19 mouse cellular contexts compared by ENCODE assay signal in genomic region chr12:91693566-91693965, GRCm38 (mm10).
DNase-seq lines count a peak whose midpoint lies in the region; ATAC-seq lines count a peak whose summit lies in the region.
"Had no signal": no experiment of that assay in that cellular context is flagged by ENCODE, and none has a peak within 500 bp of the region (broad histone marks: within the 10 kb centered on the region; RNA-seq: fewer than 3 reads in every experiment).

No protein-coding gene starts in this region.

- no peak overlapping the region for H3K4me2 ChIP-seq in stomach, embryonic 14.5 days (replicated peaks; ENCODE audit: low read depth, low read length)
- H3K4me2 ChIP-seq: forebrain, embryonic 13.5 days; heart, embryonic 12.5 days; hindbrain, embryonic 15.5 days; limb, embryonic 12.5 days; lung, embryonic 15.5 days; midbrain, embryonic 15.5 days had no signal

- no peak for ATAC-seq in stomach, embryonic 14.5 days (ENCODE audit: insufficient number of reproducible peaks, insufficient read depth, low FRiP score, low read depth)
- no peak for ATAC-seq in megakaryocyte progenitor cell, adult 5-6 weeks (replicated peaks; ENCODE audit: poor library complexity)
- ATAC-seq: forebrain, embryonic 13.5 days; midbrain, embryonic 15.5 days had no signal

- peak; percentile 16 for DNase-seq in embryo, embryonic 11 days
- no peak for DNase-seq in embryo, embryonic 9.5 days (ENCODE audit: extremely low spot score)
- peak; percentile 50 to 76 for DNase-seq in urinary bladder, adult 18-20 months (ENCODE audit: low spot score in 2 of 2)
- DNase-seq in urinary bladder, postnatal 10 days (ENCODE audit: low spot score), result no peak
- DNase-seq in gastrocnemius, adult 8-10 months (ENCODE audit: low spot score in 2 of 2), result no peak
- DNase-seq in adrenal gland, postnatal 4 days (ENCODE audit: low spot score in 2 of 2), result no peak
- DNase-seq: cerebellum, postnatal 14 days; kidney, adult 11 months; kidney, postnatal 25 days; retina, postnatal 1 day; right cerebral cortex, postnatal 4 days had no signal

- H3K4me1 ChIP-seq in stomach, embryonic 14.5 days (ENCODE audit: control insufficient read depth, insufficient read depth, low read length), result no peaks in the 10 kb centered on the region
- H3K4me1 ChIP-seq: forebrain, embryonic 13.5 days; heart, embryonic 12.5 days; hindbrain, embryonic 15.5 days; limb, embryonic 12.5 days; lung, embryonic 15.5 days; midbrain, embryonic 15.5 days had no signal

- no peaks in the 10 kb centered on the region for H3K27me3 ChIP-seq in stomach, embryonic 14.5 days (ENCODE audit: control insufficient read depth, insufficient read depth, low read length)
- H3K27me3 ChIP-seq: forebrain, embryonic 13.5 days; heart, embryonic 12.5 days; hindbrain, embryonic 15.5 days; limb, embryonic 12.5 days; lung, embryonic 15.5 days; midbrain, embryonic 15.5 days had no signal

- H3K9ac ChIP-seq in stomach, embryonic 14.5 days (replicated peaks; ENCODE audit: low read depth, low read length), result no peak overlapping the region
- H3K9ac ChIP-seq: forebrain, embryonic 13.5 days; heart, embryonic 12.5 days; hindbrain, embryonic 15.5 days; limb, embryonic 12.5 days; lung, embryonic 15.5 days; midbrain, embryonic 15.5 days had no signal

- H3K36me3 ChIP-seq in stomach, embryonic 14.5 days (ENCODE audit: control insufficient read depth, insufficient read depth, low read length), result no peaks in the 10 kb centered on the region
- H3K36me3 ChIP-seq: heart, embryonic 12.5 days; hindbrain, embryonic 15.5 days; limb, embryonic 12.5 days; lung, embryonic 15.5 days; midbrain, embryonic 15.5 days had no signal

- 69% methylated on average over 7 of the region's 7 CpGs for WGBS in stomach, embryonic 14.5 days

- no peaks in the 10 kb centered on the region for H3K9me3 ChIP-seq in stomach, embryonic 14.5 days (ENCODE audit: control insufficient read depth, low read depth, low read length)
- H3K9me3 ChIP-seq: forebrain, embryonic 13.5 days; heart, embryonic 12.5 days; hindbrain, embryonic 15.5 days; limb, embryonic 12.5 days; lung, embryonic 15.5 days; midbrain, embryonic 15.5 days had no signal

- peak overlapping the region; percentile 71 for H3K27ac ChIP-seq in stomach, embryonic 14.5 days (ENCODE audit: low read length)
- H3K27ac ChIP-seq: forebrain, embryonic 13.5 days; hindbrain, embryonic 15.5 days; limb, embryonic 12.5 days; lung, embryonic 15.5 days; midbrain, embryonic 15.5 days had no signal

- no peak overlapping the region for H3K4me3 ChIP-seq in stomach, embryonic 14.5 days (ENCODE audit: low read depth, low read length)
- H3K4me3 ChIP-seq: forebrain, embryonic 13.5 days; heart, embryonic 12.5 days; hindbrain, embryonic 15.5 days; limb, embryonic 12.5 days; lung, embryonic 15.5 days; midbrain, embryonic 15.5 days had no signal

Comparison
In these comparisons a context has a peak if more than half of its experiments do, and no peak if none do; other contexts are left out.
1. DNase-seq: peak in embryo, embryonic 11 days (single experiment) and urinary bladder, adult 18-20 months (2 of 2); none in embryo, embryonic 9.5 days (single experiment), urinary bladder, postnatal 10 days (single experiment), gastrocnemius, adult 8-10 months (0 of 2) and adrenal gland, postnatal 4 days (0 of 2).